Mouse (Mus musculus) frontal cortex, postnatal 14 days (tissue): ENCODE measurements around the gene Ubtd2.

Experiments used
- DNase-seq, 2 experiments: peaks; one replicate each; pipeline ENCODE4 v3.0.0; 2022; ENCODE audit warnings: low spot score in 2 of 2

Gene Ubtd2

GRCm38 (mm10) chr11:32518770-32519169, 63.6 kb downstream of the Ubtd2 start:
- no peak for DNase-seq

- DNase-seq = no peak
Measured at GRCm38 (mm10) chr11:32519354-32519753, 64.2 kb downstream of the Ubtd2 start.

- DNase-seq = no peak
Measured at GRCm38 (mm10) chr11:32521246-32521645, 66.1 kb downstream of the Ubtd2 start.

- no peak for DNase-seq
Measured at GRCm38 (mm10) chr11:32524122-32524920, 69.2 kb downstream of the Ubtd2 start.

GRCm38 (mm10) chr11:32527006-32527405, 71.8 kb downstream of the Ubtd2 start:
- DNase-seq = no peak

- DNase-seq = no peak
Measured at GRCm38 (mm10) chr11:32530151-32530550, 75.0 kb downstream of the Ubtd2 start.

- no peak for DNase-seq
Measured at GRCm38 (mm10) chr11:32531871-32532764, 76.9 kb downstream of the Ubtd2 start, which contains the start of gene Efcab9. Efcab9 (minus strand) TSS chr11:32532081.

GRCm38 (mm10) chr11:32532765-32533481, 77.8 kb downstream of the Ubtd2 start, which contains the start of gene Stk10:
Stk10 (plus strand) TSS chr11:32533305.
- peak; percentile 79 to 84 for DNase-seq

- no peak for DNase-seq
Measured at GRCm38 (mm10) chr11:32533482-32534261, 78.5 kb downstream of the Ubtd2 start.

GRCm38 (mm10) chr11:32534453-32535075, 79.4 kb downstream of the Ubtd2 start:
- no peak for DNase-seq

GRCm38 (mm10) chr11:32535646-32536045, 80.5 kb downstream of the Ubtd2 start:
- DNase-seq = no peak

- no peak for DNase-seq
Measured at GRCm38 (mm10) chr11:32536954-32537353, 81.8 kb downstream of the Ubtd2 start.

- DNase-seq = no peak
Measured at GRCm38 (mm10) chr11:32538435-32538834, 83.3 kb downstream of the Ubtd2 start.

- no peak for DNase-seq
Measured at GRCm38 (mm10) chr11:32538846-32539245, 83.7 kb downstream of the Ubtd2 start.

GRCm38 (mm10) chr11:32539717-32540116, 84.5 kb downstream of the Ubtd2 start:
- DNase-seq = no peak

- DNase-seq = no peak
Measured at GRCm38 (mm10) chr11:32540463-32540862, 85.3 kb downstream of the Ubtd2 start.

GRCm38 (mm10) chr11:32542181-32542580, 87.0 kb downstream of the Ubtd2 start:
- DNase-seq = no peak

- no peak for DNase-seq
Measured at GRCm38 (mm10) chr11:32542687-32543411, 87.7 kb downstream of the Ubtd2 start.

- DNase-seq = no peak
Measured at GRCm38 (mm10) chr11:32544041-32544440, 88.9 kb downstream of the Ubtd2 start.

- DNase-seq = no peak
Measured at GRCm38 (mm10) chr11:32544497-32544896, 89.3 kb downstream of the Ubtd2 start.
